Mouse (Mus musculus) liver, postnatal 0 days (tissue): ENCODE results near the gene Mxd3.

Experiments
- CTCF ChIP-seq: sonication (generic); IDR thresholded peaks from 2 replicates; pipeline ENCODE4 v1.5.1; 2016; ENCODE audit warnings: antibody characterized with exemption, low read depth
- EP300 ChIP-seq: IDR thresholded peaks from 2 replicates; pipeline ENCODE4 v1.6.1; 2016; ENCODE audit warnings: antibody characterized with exemption, low read depth, mild to moderate bottlenecking

- TF ChIP-seq CTCF = peak; percentile 16
- no peak for TF ChIP-seq EP300
These were observed 8.0 kb downstream of the Mxd3 start, which contains the start of gene Rab24 for GRCm38 (mm10) chr13:55321434-55322129.
